Mouse (Mus musculus): ENCODE results near the gene Rab7b.

DNA sequence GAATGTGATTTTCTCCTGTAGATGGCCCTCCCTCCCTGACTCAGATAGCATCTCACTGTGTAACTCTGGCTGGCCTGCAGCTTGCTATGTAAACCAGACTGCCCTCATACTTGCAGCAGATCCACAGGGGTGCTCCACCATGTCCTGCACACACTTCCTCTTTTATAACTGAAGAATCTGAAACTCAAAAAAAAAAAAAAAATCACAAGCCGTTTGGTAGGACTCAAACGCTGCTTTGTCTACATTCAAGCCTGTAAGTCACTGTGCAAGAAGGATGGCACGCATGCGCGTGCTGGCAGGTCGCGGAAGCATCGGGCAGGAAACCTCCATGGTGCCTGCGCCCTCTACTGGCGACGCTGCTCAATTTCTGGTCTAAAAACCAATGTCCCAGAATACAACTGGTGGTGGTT, 30.5 kb upstream of the Rab7b start:
- TF ChIP-seq CTCF (IDR thresholded peaks at IDR 0.05; ENCODE audit: borderline replicate concordance, insufficient read depth, low read depth, low read length) (peak; percentile 91), POLR2A (IDR thresholded peaks at IDR 0.05; ENCODE audit: borderline replicate concordance, insufficient read depth, low read length) (no peak; the same call in 1 of the 2 replicates)
